Mouse (Mus musculus): ENCODE data around the gene Bcl6. TPM values are rescaled to one million over a fixed set of nuclear protein-coding genes. Genes with fewer than 3 reads are reported as not detected.

The Bcl6 gene
- polyA plus RNA-seq, 1 experiment from 2014 or later: 0.40 TPM

DNA sequence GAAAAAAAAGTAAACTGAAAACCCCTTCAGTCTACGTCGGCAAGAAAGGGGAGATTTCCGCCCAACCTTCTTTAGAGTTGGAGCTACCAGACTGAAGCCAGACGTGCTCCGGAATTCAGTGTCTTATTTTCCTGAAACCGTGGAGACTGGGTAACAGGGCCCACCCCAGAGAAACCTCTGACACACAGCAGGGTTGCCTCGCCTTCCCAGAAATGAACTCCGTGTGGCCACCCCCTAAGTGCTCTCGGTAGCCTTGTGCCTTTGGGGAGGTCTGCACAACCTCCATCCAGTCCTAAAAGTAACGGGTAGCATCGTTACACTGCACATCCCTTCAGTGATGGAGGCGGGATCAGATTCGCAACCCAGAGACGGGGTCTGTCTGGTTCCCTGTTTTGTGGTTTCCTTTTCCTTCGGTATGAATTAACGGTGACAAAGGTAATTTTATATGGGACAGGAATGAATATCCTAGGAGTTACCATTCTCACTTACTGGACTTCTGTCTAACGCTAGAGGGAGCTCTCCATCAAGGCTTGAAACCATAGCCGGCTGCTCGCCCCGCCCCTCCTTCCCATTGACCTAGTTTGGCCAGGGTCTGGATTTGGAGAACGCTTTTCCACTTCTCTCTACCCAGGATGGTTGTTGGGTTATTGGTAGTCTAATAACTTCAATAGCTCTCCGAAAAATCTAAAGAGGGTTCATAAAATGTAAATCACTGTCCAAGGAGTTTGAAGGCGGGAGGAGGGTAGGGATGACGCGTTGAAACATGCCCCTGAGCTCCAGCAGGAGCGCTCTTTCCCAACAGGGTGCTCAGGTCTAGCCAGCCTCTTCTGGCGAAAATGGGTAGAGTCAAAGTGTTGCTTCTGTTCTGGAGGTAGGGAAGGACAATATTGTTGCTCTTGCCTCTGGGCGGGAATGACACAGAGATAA is 6.5 kb downstream of the Bcl6 start:
- peak; percentile 69; the same call in 1 of the 2 replicates for ATAC-seq (replicated peaks; ENCODE audit: insufficient number of reproducible peaks, low FRiP score, low TSS enrichment)
- H3K27me3 ChIP-seq (ENCODE audit: control insufficient read depth, insufficient read depth, low read length): peaks cover 22% of the 10 kb centered on the region
- H3K4me3 ChIP-seq (ENCODE audit: low read depth, low read length): peak overlapping the region; percentile 47
- H3K36me3 ChIP-seq (ENCODE audit: control insufficient read depth, insufficient read depth, low read length): no peaks in the 10 kb centered on the region
- H3K9ac ChIP-seq (ENCODE audit: low read depth, low read length): peak overlapping the region; percentile 23; the same call in 1 of the 2 replicates
- peak overlapping the region; percentile 71 for H3K4me2 ChIP-seq
- H3K9me3 ChIP-seq (replicated peaks; ENCODE audit: control insufficient read depth, low read length): no peaks in the 10 kb centered on the region
- WGBS (ENCODE audit: insufficient replicate concordance): under 1% methylated on average over 28 of the region's 28 CpGs
- no peak overlapping the region for H3K27ac ChIP-seq (ENCODE audit: low read depth, low read length)
- peaks cover 18% of the 10 kb centered on the region for H3K4me1 ChIP-seq (ENCODE audit: control insufficient read depth, insufficient read depth, low read length)

DNA sequence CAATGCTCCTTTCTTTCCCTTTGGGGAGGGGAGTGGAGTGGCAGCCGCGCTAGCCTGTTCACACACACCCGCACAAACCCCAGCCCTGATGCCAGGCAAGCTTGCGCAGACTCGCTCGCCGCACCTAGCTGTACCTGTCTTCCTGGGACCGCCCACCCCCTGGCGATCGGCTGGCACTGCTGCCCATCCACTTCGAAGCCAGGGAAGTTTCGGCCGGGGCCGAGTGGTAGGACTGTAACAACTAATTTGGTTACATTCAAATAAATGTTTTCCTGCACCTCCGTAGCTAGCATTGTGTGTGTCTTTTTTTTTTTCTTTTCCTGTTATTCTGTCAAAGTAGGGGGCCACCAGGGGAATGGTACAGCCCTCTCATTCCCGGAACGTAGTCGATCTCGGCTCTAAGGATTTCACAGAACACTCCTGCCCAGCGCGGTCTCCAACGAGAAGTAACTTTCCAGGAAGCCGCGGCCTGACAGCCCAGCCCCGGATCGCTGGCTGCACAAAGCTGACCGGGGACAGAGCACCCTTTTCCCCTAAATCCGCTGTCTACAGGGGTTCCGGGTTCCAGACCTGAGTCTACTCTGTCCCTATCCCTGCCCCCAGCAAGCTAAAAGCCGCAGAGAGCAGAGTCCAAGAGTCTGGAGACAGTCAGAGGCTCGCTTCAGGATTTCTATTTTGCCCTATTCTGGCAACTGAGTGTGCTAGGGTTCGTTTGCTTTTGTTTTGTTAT is 7.5 kb downstream of the Bcl6 start:
- H3K4me1 ChIP-seq (ENCODE audit: control insufficient read depth, insufficient read depth, low read length): peaks cover 16% of the 10 kb centered on the region
- peak overlapping the region; percentile 47 for H3K4me3 ChIP-seq (ENCODE audit: low read depth, low read length)
- no peaks in the 10 kb centered on the region for H3K9me3 ChIP-seq (replicated peaks; ENCODE audit: control insufficient read depth, low read length)
- peak overlapping the region; percentile 67 for H3K9ac ChIP-seq (ENCODE audit: low read depth, low read length)
- no peak for ATAC-seq (replicated peaks; ENCODE audit: insufficient number of reproducible peaks, low FRiP score, low TSS enrichment)
- peaks cover 22% of the 10 kb centered on the region for H3K27me3 ChIP-seq (ENCODE audit: control insufficient read depth, insufficient read depth, low read length)
- peak overlapping the region; percentile 71 for H3K4me2 ChIP-seq
- WGBS (ENCODE audit: insufficient replicate concordance): under 1% methylated on average over 32 of the region's 32 CpGs
- H3K36me3 ChIP-seq (ENCODE audit: control insufficient read depth, insufficient read depth, low read length): no peaks in the 10 kb centered on the region
- H3K27ac ChIP-seq (ENCODE audit: low read depth, low read length): no peak overlapping the region

GRCm38 (mm10) chr16:23980201-23980870 is 8.3 kb downstream of the Bcl6 start:
- Histone ChIP-seq H3K9ac (ENCODE audit: low read depth, low read length) (peak overlapping the region; percentile 67), H3K27me3 (ENCODE audit: control insufficient read depth, insufficient read depth, low read length) (peaks cover 22% of the 10 kb centered on the region), H3K4me2 (peak overlapping the region; percentile 71), H3K4me3 (ENCODE audit: low read depth, low read length) (peak overlapping the region; percentile 47), H3K36me3 (ENCODE audit: control insufficient read depth, insufficient read depth, low read length) (no peaks in the 10 kb centered on the region), H3K4me1 (ENCODE audit: control insufficient read depth, insufficient read depth, low read length) (peaks cover 9% of the 10 kb centered on the region; the same call in 1 of the 2 replicates), H3K27ac (ENCODE audit: low read depth, low read length) (no peak overlapping the region), H3K9me3 (replicated peaks; ENCODE audit: control insufficient read depth, low read length) (no peaks in the 10 kb centered on the region)
- ATAC-seq (replicated peaks; ENCODE audit: insufficient number of reproducible peaks, low FRiP score, low TSS enrichment): no peak
- 4% methylated on average over 11 of the region's 11 CpGs for WGBS (ENCODE audit: insufficient replicate concordance)

DNA sequence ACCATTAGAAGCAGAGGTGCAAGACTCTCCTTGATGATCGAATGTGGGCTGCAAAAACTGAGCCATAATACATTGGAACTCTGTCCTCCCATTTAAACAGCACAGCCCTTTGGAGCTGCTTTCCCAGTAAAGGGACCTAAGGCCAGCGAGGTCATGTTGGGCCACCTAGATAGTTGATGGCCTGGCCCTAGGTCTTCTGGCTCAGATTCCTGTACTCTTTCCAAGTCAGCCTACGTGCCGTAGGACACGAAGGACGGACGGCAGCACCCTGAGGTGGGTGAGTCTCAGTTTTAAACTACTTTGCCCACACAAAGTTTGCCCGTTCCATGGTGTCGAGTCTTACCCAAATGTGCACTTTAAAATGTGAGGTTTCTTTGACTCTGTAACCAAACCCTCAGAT is 9.2 kb downstream of the Bcl6 start:
- Histone ChIP-seq H3K4me2 (no peak overlapping the region), H3K9ac (ENCODE audit: low read depth, low read length) (no peak overlapping the region), H3K27me3 (ENCODE audit: control insufficient read depth, insufficient read depth, low read length) (peaks cover 22% of the 10 kb centered on the region), H3K4me3 (ENCODE audit: low read depth, low read length) (no peak overlapping the region), H3K4me1 (ENCODE audit: control insufficient read depth, insufficient read depth, low read length) (peaks cover 9% of the 10 kb centered on the region; the same call in 1 of the 2 replicates), H3K9me3 (replicated peaks; ENCODE audit: control insufficient read depth, low read length) (no peaks in the 10 kb centered on the region), H3K36me3 (ENCODE audit: control insufficient read depth, insufficient read depth, low read length) (no peaks in the 10 kb centered on the region), H3K27ac (ENCODE audit: low read depth, low read length) (no peak overlapping the region)
- WGBS (ENCODE audit: insufficient replicate concordance): 82% methylated on average over 9 of the region's 9 CpGs
- no peak for ATAC-seq (replicated peaks; ENCODE audit: insufficient number of reproducible peaks, low FRiP score, low TSS enrichment)

DNA sequence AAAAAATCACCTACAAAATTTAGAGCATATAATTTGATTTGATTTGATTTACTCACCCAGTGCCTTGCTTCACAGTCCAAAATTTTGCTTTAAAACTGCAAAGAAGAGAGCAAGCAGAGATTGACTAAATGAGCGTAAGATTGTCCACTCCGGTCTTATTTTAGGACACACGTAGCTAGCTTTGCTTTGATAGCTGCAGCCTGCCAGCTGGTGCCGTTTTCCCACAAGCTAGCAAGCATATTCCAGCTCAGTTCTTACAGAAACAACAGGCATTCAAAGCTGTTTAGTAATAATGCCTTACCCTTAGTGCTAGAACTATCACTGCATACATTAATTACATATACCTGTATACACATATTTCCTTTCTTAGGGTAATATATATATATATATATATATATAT is 10.2 kb downstream of the Bcl6 start:
- Histone ChIP-seq H3K4me1 (ENCODE audit: control insufficient read depth, insufficient read depth, low read length) (peaks cover 9% of the 10 kb centered on the region), H3K27ac (ENCODE audit: low read depth, low read length) (no peak overlapping the region), H3K27me3 (ENCODE audit: control insufficient read depth, insufficient read depth, low read length) (peaks cover 22% of the 10 kb centered on the region), H3K36me3 (ENCODE audit: control insufficient read depth, insufficient read depth, low read length) (no peaks in the 10 kb centered on the region), H3K4me2 (no peak overlapping the region), H3K9ac (ENCODE audit: low read depth, low read length) (no peak overlapping the region), H3K9me3 (replicated peaks; ENCODE audit: control insufficient read depth, low read length) (no peaks in the 10 kb centered on the region), H3K4me3 (ENCODE audit: low read depth, low read length) (no peak overlapping the region)
- WGBS (ENCODE audit: insufficient replicate concordance): 74% methylated on average over 4 of the region's 4 CpGs
- no peak for ATAC-seq (replicated peaks; ENCODE audit: insufficient number of reproducible peaks, low FRiP score, low TSS enrichment)

DNA sequence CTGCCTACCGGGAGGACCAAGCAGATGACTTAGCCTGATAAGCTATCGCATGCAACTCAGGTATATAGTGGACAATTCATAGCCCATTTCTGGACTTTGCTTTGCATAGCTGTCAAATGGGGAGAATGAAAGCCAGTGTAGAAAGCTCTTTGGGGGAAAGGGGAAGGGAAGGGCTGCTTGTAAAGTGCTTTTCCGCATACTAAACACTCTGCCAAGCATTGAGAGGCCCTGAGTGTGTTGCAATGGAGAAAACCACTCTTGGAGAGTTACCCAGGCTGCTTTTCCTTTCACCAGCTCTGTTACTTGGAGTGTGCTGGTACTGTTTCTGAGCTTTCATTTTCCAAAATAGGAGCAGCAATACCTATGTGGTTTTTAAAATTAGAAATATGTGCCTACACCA is 10.9 kb downstream of the Bcl6 start:
- ATAC-seq (replicated peaks; ENCODE audit: insufficient number of reproducible peaks, low FRiP score, low TSS enrichment): no peak
- WGBS (ENCODE audit: insufficient replicate concordance): 76% methylated on average over 3 of the region's 3 CpGs

GRCm38 (mm10) chr16:23976196-23976595 is 12.5 kb downstream of the Bcl6 start:
- ATAC-seq (replicated peaks; ENCODE audit: insufficient number of reproducible peaks, low FRiP score, low TSS enrichment): no peak
- Histone ChIP-seq H3K36me3 (ENCODE audit: control insufficient read depth, insufficient read depth, low read length) (no peaks in the 10 kb centered on the region), H3K9ac (ENCODE audit: low read depth, low read length) (no peak overlapping the region), H3K9me3 (replicated peaks; ENCODE audit: control insufficient read depth, low read length) (no peaks in the 10 kb centered on the region), H3K27ac (ENCODE audit: low read depth, low read length) (no peak overlapping the region), H3K4me3 (ENCODE audit: low read depth, low read length) (no peak overlapping the region), H3K4me1 (ENCODE audit: control insufficient read depth, insufficient read depth, low read length) (peaks cover 23% of the 10 kb centered on the region), H3K27me3 (ENCODE audit: control insufficient read depth, insufficient read depth, low read length) (peaks cover 22% of the 10 kb centered on the region), H3K4me2 (no peak overlapping the region)
- WGBS (ENCODE audit: insufficient replicate concordance): 88% methylated on average over 2 of the region's 2 CpGs

More for the DNA sequence above, 10.9 kb downstream of the Bcl6 start:
- Histone ChIP-seq H3K27ac (ENCODE audit: low read depth, low read length) (no peak overlapping the region), H3K9ac (ENCODE audit: low read depth, low read length) (no peak overlapping the region), H3K27me3 (ENCODE audit: control insufficient read depth, insufficient read depth, low read length) (peaks cover 22% of the 10 kb centered on the region), H3K9me3 (replicated peaks; ENCODE audit: control insufficient read depth, low read length) (no peaks in the 10 kb centered on the region), H3K36me3 (ENCODE audit: control insufficient read depth, insufficient read depth, low read length) (no peaks in the 10 kb centered on the region), H3K4me1 (ENCODE audit: control insufficient read depth, insufficient read depth, low read length) (peaks cover 15% of the 10 kb centered on the region), H3K4me3 (ENCODE audit: low read depth, low read length) (no peak overlapping the region), H3K4me2 (no peak overlapping the region)

DNA sequence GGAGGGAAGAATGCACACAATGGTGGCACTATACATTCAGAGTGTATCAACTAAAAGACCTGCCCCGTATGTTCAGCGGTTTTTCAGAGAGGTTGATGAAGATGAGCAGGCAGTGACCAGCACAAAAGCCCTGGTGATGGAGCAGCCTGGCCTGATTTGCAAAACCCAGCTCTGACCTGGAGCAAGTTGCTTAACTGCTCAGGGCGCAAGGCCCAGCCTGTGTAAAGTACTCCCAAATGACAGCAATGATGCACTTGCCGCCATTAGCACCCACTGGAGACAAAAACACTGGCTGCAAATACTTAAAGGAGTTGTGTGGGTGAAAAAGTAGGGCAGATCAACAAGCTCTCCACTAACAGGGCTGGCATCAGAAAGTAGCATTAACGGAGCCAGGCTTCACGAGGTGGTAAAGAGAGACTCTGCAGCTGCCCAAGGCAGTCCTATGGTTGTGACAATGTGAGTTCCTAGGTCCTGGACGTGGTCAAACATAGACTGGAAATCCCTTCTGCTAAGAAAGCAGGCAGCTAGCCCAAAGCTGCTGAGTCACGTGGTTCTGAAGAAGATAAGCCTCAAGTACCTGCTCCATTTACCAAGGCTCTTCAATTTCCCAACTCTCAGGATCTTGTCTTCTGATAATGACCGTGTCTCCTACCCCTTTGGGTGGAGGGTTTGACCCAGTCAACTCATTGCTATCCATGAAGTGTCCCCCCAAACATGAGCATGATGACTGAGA is 14.9 kb downstream of the Bcl6 start:
- Histone ChIP-seq H3K9me3 (replicated peaks; ENCODE audit: control insufficient read depth, low read length) (no peaks in the 10 kb centered on the region), H3K4me3 (ENCODE audit: low read depth, low read length) (no peak overlapping the region), H3K4me1 (ENCODE audit: control insufficient read depth, insufficient read depth, low read length) (peaks cover 21% of the 10 kb centered on the region), H3K27me3 (ENCODE audit: control insufficient read depth, insufficient read depth, low read length) (no peaks in the 10 kb centered on the region; the same call in 1 of the 2 replicates), H3K9ac (ENCODE audit: low read depth, low read length) (no peak overlapping the region), H3K27ac (ENCODE audit: low read depth, low read length) (no peak overlapping the region), H3K36me3 (ENCODE audit: control insufficient read depth, insufficient read depth, low read length) (no peaks in the 10 kb centered on the region), H3K4me2 (no peak overlapping the region)
- 70% methylated on average over 9 of the region's 9 CpGs for WGBS (ENCODE audit: insufficient replicate concordance)
- no peak for ATAC-seq (replicated peaks; ENCODE audit: insufficient number of reproducible peaks, low FRiP score, low TSS enrichment)
